Mouse (Mus musculus) T-helper 1 cell (primary cell): ENCODE data around the gene Tshz2.

Experiments used
- in situ Hi-C: fragments of 300-600 bp; cut with MboI, MseI; formaldehyde crosslinking; loops from one replicate; pipeline ENCODE4 v1.15.1; 2025; ENCODE audit warnings: high pct_unique_total_duplicates

Gene Tshz2

GRCm38 (mm10) chr2:170041101-170041500 lies 408.3 kb downstream of the Tshz2 start:
- in situ Hi-C loops = no loop called here

- in situ Hi-C loops = no loop called here
Observed at GRCm38 (mm10) chr2:170042471-170043213, 409.8 kb downstream of the Tshz2 start.

GRCm38 (mm10) chr2:170043290-170043689 lies 410.5 kb downstream of the Tshz2 start:
- in situ Hi-C loops = no loop called here

GRCm38 (mm10) chr2:170045896-170046295 lies 413.1 kb downstream of the Tshz2 start:
- in situ Hi-C loops = no loop called here

GRCm38 (mm10) chr2:170046371-170047145 lies 413.7 kb downstream of the Tshz2 start:
- in situ Hi-C loops = no loop called here

GRCm38 (mm10) chr2:170048831-170049230 lies 416.0 kb downstream of the Tshz2 start:
- in situ Hi-C loops = no loop called here

- in situ Hi-C loops = no loop called here
Observed at GRCm38 (mm10) chr2:170050651-170051050, 417.8 kb downstream of the Tshz2 start.

- in situ Hi-C loops = no loop called here
Observed at GRCm38 (mm10) chr2:170051441-170051840, 418.6 kb downstream of the Tshz2 start.

- in situ Hi-C loops = no loop called here
Observed at GRCm38 (mm10) chr2:170054943-170055342, 422.1 kb downstream of the Tshz2 start.

- in situ Hi-C loops = no loop called here
Observed at GRCm38 (mm10) chr2:170055413-170055812, 422.6 kb downstream of the Tshz2 start.

- in situ Hi-C loops = no loop called here
Observed at GRCm38 (mm10) chr2:170058774-170059173, 426.0 kb downstream of the Tshz2 start.

- in situ Hi-C loops = no loop called here
Observed at GRCm38 (mm10) chr2:170060066-170060465, 427.3 kb downstream of the Tshz2 start.

- in situ Hi-C loops = no loop called here
Observed at GRCm38 (mm10) chr2:170062378-170062777, 429.6 kb downstream of the Tshz2 start.

- in situ Hi-C loops = no loop called here
Observed at GRCm38 (mm10) chr2:170069976-170070375, 437.2 kb downstream of the Tshz2 start.

GRCm38 (mm10) chr2:170070641-170071241 lies 437.9 kb downstream of the Tshz2 start:
- in situ Hi-C loops = no loop called here

GRCm38 (mm10) chr2:170076941-170077490 lies 444.2 kb downstream of the Tshz2 start:
- in situ Hi-C loops = no loop called here

- in situ Hi-C loops = no loop called here
Observed at GRCm38 (mm10) chr2:170078041-170078440, 445.2 kb downstream of the Tshz2 start.

GRCm38 (mm10) chr2:170078442-170079017 lies 445.7 kb downstream of the Tshz2 start:
- in situ Hi-C loops = no loop called here

- in situ Hi-C loops = no loop called here
Observed at GRCm38 (mm10) chr2:170091563-170092443, 459.0 kb downstream of the Tshz2 start.

GRCm38 (mm10) chr2:170094220-170094619 lies 461.4 kb downstream of the Tshz2 start:
- in situ Hi-C loops = no loop called here

- in situ Hi-C loops = loop anchor here (5.0 kb wide), 1 partner anchor 442 kb away; no protein-coding TSS in a partner anchor
Observed at GRCm38 (mm10) chr2:170094871-170095270, 462.1 kb downstream of the Tshz2 start.
